Mouse (Mus musculus): ENCODE data around the gene Pdk1. TPM values are rescaled to one million over a fixed set of nuclear protein-coding genes. Genes with fewer than 3 reads are reported as not detected.
"Not testable (repeated sequence)": the region's sequence is repeated elsewhere in the genome, so short reads cannot be mapped to it uniquely, and the experiment has no call there.

Gene Pdk1
- polyA plus RNA-seq, 1 experiment from 2014 or later, result 45.0 TPM

DNA sequence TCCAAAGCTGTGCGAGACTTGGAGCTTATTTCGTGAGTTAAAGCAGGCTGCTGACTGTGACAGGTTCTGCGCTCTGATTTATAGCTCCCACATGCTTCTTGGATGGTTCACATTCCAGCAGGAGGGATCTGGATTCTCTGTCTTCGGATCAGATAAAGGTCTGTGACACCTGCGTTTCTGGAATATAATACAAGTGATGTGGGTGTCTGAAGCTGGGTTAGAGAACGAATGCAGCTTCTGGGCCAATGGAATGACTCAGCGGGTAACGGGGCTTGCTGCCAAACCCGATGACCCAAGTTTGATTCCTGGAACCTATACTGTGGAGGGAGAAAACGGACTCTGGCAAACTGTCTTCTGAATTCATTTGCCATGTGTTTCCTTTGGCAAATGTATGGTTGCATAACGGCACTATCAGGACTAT lies 46.2 kb downstream of the Pdk1 start:
- Histone ChIP-seq H3K9me3 (replicated peaks; ENCODE audit: control insufficient read depth, low read length) (no peaks in the 10 kb centered on the region), H3K36me3 (replicated peaks; ENCODE audit: control insufficient read depth, insufficient read depth, low read depth, low read length) (no peaks in the 10 kb centered on the region), H3K27ac (replicated peaks; ENCODE audit: low read depth, low read length) (no peak overlapping the region), H3K27me3 (ENCODE audit: control insufficient read depth, insufficient read depth, low read length) (no peaks in the 10 kb centered on the region), H3K4me2 (ENCODE audit: low read depth, low read length) (no peak overlapping the region), H3K4me3 (ENCODE audit: low read depth, low read length) (no peak overlapping the region), H3K4me1 (ENCODE audit: control insufficient read depth, insufficient read depth, low read length) (no peaks in the 10 kb centered on the region), H3K9ac (replicated peaks; ENCODE audit: low read length) (no peak overlapping the region)
- ATAC-seq (replicated peaks; ENCODE audit: insufficient number of reproducible peaks, low FRiP score, low TSS enrichment, low read depth) (no peak), DNase-seq (ENCODE audit: low spot score) (no peak)
- 78% methylated on average over 11 of the region's 11 CpGs for WGBS

DNA sequence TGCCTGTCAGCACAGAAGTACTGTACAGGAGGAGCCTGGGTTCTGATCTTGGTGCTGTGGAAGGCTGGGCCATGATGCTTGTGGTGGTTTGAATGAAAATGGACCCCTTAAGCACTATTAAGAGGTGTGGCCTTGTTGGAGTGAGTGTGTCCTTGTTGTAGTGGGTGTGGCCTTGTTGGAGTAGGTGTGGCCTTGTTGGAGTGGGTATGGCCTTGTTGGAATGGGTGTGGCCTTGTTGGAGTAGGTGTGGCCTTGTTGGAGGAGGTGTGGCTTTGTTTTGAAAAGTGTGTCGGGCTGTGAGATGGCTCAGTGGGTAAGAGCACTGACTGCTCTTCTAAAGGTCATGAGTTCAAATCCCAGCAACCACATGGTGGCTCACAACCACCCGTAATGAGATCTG lies 51.9 kb downstream of the Pdk1 start:
- H3K36me3 ChIP-seq (replicated peaks; ENCODE audit: control insufficient read depth, insufficient read depth, low read depth, low read length); DNase-seq (ENCODE audit: low spot score); H3K4me1 ChIP-seq (ENCODE audit: control insufficient read depth, insufficient read depth, low read length); H3K27ac ChIP-seq (replicated peaks; ENCODE audit: low read depth, low read length); ATAC-seq (replicated peaks; ENCODE audit: insufficient number of reproducible peaks, low FRiP score, low TSS enrichment, low read depth); H3K4me3 ChIP-seq (ENCODE audit: low read depth, low read length); H3K9me3 ChIP-seq (replicated peaks; ENCODE audit: control insufficient read depth, low read length); H3K4me2 ChIP-seq (ENCODE audit: low read depth, low read length); H3K27me3 ChIP-seq (ENCODE audit: control insufficient read depth, insufficient read depth, low read length); H3K9ac ChIP-seq (replicated peaks; ENCODE audit: low read length): not testable (repeated sequence)
- WGBS, result 98% methylated on average over 2 of the region's 2 CpGs

- H3K36me3 ChIP-seq (replicated peaks; ENCODE audit: control insufficient read depth, insufficient read depth, low read depth, low read length), result no peaks in the 10 kb centered on the region
- H3K27me3 ChIP-seq (ENCODE audit: control insufficient read depth, insufficient read depth, low read length), result no peaks in the 10 kb centered on the region
- DNase-seq (ENCODE audit: low spot score) (no peak), ATAC-seq (replicated peaks; ENCODE audit: insufficient number of reproducible peaks, low FRiP score, low TSS enrichment, low read depth) (no peak)
- H3K4me3 ChIP-seq (ENCODE audit: low read depth, low read length), result no peak overlapping the region
- H3K4me2 ChIP-seq (ENCODE audit: low read depth, low read length), result no peak overlapping the region
- H3K4me1 ChIP-seq (ENCODE audit: control insufficient read depth, insufficient read depth, low read length), result no peaks in the 10 kb centered on the region
- H3K9me3 ChIP-seq (replicated peaks; ENCODE audit: control insufficient read depth, low read length), result no peaks in the 10 kb centered on the region
- H3K27ac ChIP-seq (replicated peaks; ENCODE audit: low read depth, low read length), result no peak overlapping the region
- 91% methylated on average over 8 of the region's 8 CpGs for WGBS
- no peak overlapping the region for H3K9ac ChIP-seq (replicated peaks; ENCODE audit: low read length)
Measured at GRCm38 (mm10) chr2:71934046-71934445, 61.0 kb downstream of the Pdk1 start.

DNA sequence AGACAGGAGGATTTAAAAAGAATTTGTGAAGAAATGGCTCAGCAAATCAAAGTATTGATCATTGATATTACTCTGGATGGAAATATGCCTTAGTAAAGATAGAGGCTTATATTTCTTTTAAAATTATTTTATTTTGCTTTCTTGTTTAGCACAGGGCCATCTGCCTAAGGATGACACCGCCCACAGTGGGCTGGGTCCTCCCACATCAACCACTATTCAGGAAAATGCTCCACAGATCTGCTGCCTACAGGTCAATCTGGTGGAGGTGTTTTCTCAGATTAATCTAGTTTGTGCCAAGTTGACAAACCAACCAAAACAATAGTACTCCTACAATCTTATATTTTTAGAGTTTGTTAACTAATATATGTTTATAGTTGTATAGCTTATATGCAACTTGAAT lies 63.7 kb downstream of the Pdk1 start:
- H3K4me3 ChIP-seq (ENCODE audit: low read depth, low read length), result no peak overlapping the region
- no peak overlapping the region for H3K27ac ChIP-seq (replicated peaks; ENCODE audit: low read depth, low read length)
- no peak for ATAC-seq (replicated peaks; ENCODE audit: insufficient number of reproducible peaks, low FRiP score, low TSS enrichment, low read depth)
- H3K9ac ChIP-seq (replicated peaks; ENCODE audit: low read length), result no peak overlapping the region
- no peak for DNase-seq (ENCODE audit: low spot score)
- no peak overlapping the region for H3K4me2 ChIP-seq (ENCODE audit: low read depth, low read length)
- H3K9me3 ChIP-seq (replicated peaks; ENCODE audit: control insufficient read depth, low read length), result no peaks in the 10 kb centered on the region
- no peaks in the 10 kb centered on the region for H3K36me3 ChIP-seq (replicated peaks; ENCODE audit: control insufficient read depth, insufficient read depth, low read depth, low read length)
- 94% methylated on average over 1 of the region's 1 CpGs for WGBS
- H3K4me1 ChIP-seq (ENCODE audit: control insufficient read depth, insufficient read depth, low read length), result no peaks in the 10 kb centered on the region
- no peaks in the 10 kb centered on the region for H3K27me3 ChIP-seq (ENCODE audit: control insufficient read depth, insufficient read depth, low read length)

DNA sequence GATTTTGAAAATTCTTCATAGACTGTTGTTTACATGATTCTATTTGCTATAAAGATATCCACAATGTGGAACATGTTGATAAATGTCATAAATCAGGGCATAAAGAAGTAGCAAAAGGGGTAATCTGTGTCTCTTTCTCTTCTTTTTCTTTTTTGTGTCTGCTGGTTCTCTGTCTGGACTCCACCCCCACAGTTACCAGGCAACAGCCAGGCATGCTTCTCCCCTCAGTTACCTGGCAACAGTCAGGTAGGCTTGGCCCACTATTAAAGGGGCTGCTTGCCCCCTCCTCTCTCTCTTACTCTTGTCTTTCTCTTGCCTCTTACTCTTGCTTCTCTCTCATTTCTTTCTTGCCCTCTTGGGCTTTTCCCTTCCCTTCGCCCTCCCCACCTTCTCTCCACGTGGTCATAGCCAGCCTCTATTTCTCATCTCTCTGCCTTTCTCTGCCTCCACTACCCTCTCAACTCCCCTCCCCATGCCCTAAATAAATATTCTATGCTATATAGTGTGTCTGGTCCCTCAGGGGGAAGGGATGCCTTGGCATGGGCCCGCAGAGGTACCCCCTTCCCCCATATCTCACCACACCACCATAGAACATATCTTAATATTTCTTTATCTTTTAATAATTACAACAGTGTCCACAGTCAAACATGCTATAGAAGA lies 64.8 kb downstream of the Pdk1 start:
- no peak for DNase-seq (ENCODE audit: low spot score)
- no peaks in the 10 kb centered on the region for H3K27me3 ChIP-seq (ENCODE audit: control insufficient read depth, insufficient read depth, low read length)
- no peak for ATAC-seq (replicated peaks; ENCODE audit: insufficient number of reproducible peaks, low FRiP score, low TSS enrichment, low read depth)
- H3K9ac ChIP-seq (replicated peaks; ENCODE audit: low read length), result no peak overlapping the region
- H3K4me2 ChIP-seq (ENCODE audit: low read depth, low read length), result no peak overlapping the region
- no peaks in the 10 kb centered on the region for H3K4me1 ChIP-seq (ENCODE audit: control insufficient read depth, insufficient read depth, low read length)
- H3K4me3 ChIP-seq (ENCODE audit: low read depth, low read length), result no peak overlapping the region
- H3K27ac ChIP-seq (replicated peaks; ENCODE audit: low read depth, low read length), result no peak overlapping the region
- no peaks in the 10 kb centered on the region for H3K9me3 ChIP-seq (replicated peaks; ENCODE audit: control insufficient read depth, low read length)
- no peaks in the 10 kb centered on the region for H3K36me3 ChIP-seq (replicated peaks; ENCODE audit: control insufficient read depth, insufficient read depth, low read depth, low read length)
- WGBS, result 92% methylated on average over 3 of the region's 3 CpGs

DNA sequence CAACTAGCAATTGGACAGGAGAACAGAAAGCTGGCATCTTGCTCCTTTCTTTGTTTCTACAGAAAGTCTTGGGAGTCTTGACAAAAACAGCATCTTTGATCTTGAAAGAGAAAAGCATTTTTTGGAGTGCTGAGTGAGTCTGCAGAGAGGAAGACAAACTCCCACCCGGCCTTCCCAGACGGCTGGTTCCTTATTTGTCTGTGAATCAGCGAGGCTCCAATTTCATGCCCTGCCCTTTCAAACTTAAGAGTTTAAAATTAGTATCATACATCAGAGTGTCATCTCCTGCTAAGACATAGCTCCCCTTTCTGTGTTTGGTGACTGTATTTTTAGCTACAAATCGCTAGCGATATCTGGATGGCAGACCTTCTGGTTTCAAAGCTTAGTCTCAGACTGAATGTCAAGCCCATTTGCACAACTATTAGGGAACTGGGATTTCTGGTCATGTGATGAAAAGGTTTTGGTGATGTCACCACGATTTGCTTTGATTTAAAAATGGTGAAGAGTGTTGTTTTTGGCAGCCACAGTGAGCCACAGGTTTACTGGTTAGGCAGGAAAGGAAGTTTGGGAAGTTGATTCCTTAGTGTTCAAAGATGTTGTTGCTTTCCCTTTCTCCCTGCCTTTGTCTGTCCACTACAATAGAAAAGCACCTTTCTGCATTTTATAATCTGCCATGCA lies 65.8 kb downstream of the Pdk1 start:
- ATAC-seq (replicated peaks; ENCODE audit: insufficient number of reproducible peaks, low FRiP score, low TSS enrichment, low read depth), result no peak
- no peaks in the 10 kb centered on the region for H3K27me3 ChIP-seq (ENCODE audit: control insufficient read depth, insufficient read depth, low read length)
- 58% methylated on average over 6 of the region's 6 CpGs for WGBS

GRCm38 (mm10) chr2:71941005-71941720 lies 68.1 kb downstream of the Pdk1 start:
- Histone ChIP-seq H3K4me1 (ENCODE audit: control insufficient read depth, insufficient read depth, low read length) (no peaks in the 10 kb centered on the region), H3K36me3 (replicated peaks; ENCODE audit: control insufficient read depth, insufficient read depth, low read depth, low read length) (no peaks in the 10 kb centered on the region), H3K9me3 (replicated peaks; ENCODE audit: control insufficient read depth, low read length) (no peaks in the 10 kb centered on the region), H3K9ac (replicated peaks; ENCODE audit: low read length) (no peak overlapping the region), H3K4me2 (ENCODE audit: low read depth, low read length) (no peak overlapping the region), H3K4me3 (ENCODE audit: low read depth, low read length) (no peak overlapping the region), H3K27ac (replicated peaks; ENCODE audit: low read depth, low read length) (no peak overlapping the region), H3K27me3 (ENCODE audit: control insufficient read depth, insufficient read depth, low read length) (no peaks in the 10 kb centered on the region)
- 87% methylated on average over 3 of the region's 3 CpGs for WGBS
- DNase-seq (ENCODE audit: low spot score), result no peak
- ATAC-seq (replicated peaks; ENCODE audit: insufficient number of reproducible peaks, low FRiP score, low TSS enrichment, low read depth), result no peak

More for the DNA sequence above, 65.8 kb downstream of the Pdk1 start:
- H3K9ac ChIP-seq (replicated peaks; ENCODE audit: low read length), result no peak overlapping the region
- H3K9me3 ChIP-seq (replicated peaks; ENCODE audit: control insufficient read depth, low read length), result no peaks in the 10 kb centered on the region
- no peak overlapping the region for H3K27ac ChIP-seq (replicated peaks; ENCODE audit: low read depth, low read length)
- H3K4me3 ChIP-seq (ENCODE audit: low read depth, low read length), result no peak overlapping the region
- DNase-seq (ENCODE audit: low spot score), result no peak
- H3K4me1 ChIP-seq (ENCODE audit: control insufficient read depth, insufficient read depth, low read length), result no peaks in the 10 kb centered on the region
- H3K36me3 ChIP-seq (replicated peaks; ENCODE audit: control insufficient read depth, insufficient read depth, low read depth, low read length), result no peaks in the 10 kb centered on the region
- no peak overlapping the region for H3K4me2 ChIP-seq (ENCODE audit: low read depth, low read length)

GRCm38 (mm10) chr2:71941721-71942087 lies 68.7 kb downstream of the Pdk1 start:
- WGBS, result 92% methylated on average over 5 of the region's 5 CpGs
- DNase-seq (ENCODE audit: low spot score) (no peak), ATAC-seq (replicated peaks; ENCODE audit: insufficient number of reproducible peaks, low FRiP score, low TSS enrichment, low read depth) (no peak)
- no peaks in the 10 kb centered on the region for H3K4me1 ChIP-seq (ENCODE audit: control insufficient read depth, insufficient read depth, low read length)
- H3K27ac ChIP-seq (replicated peaks; ENCODE audit: low read depth, low read length), result no peak overlapping the region
- no peaks in the 10 kb centered on the region for H3K36me3 ChIP-seq (replicated peaks; ENCODE audit: control insufficient read depth, insufficient read depth, low read depth, low read length)
- no peak overlapping the region for H3K4me2 ChIP-seq (ENCODE audit: low read depth, low read length)
- H3K9ac ChIP-seq (replicated peaks; ENCODE audit: low read length), result no peak overlapping the region
- no peak overlapping the region for H3K4me3 ChIP-seq (ENCODE audit: low read depth, low read length)
- H3K9me3 ChIP-seq (replicated peaks; ENCODE audit: control insufficient read depth, low read length), result no peaks in the 10 kb centered on the region
- no peaks in the 10 kb centered on the region for H3K27me3 ChIP-seq (ENCODE audit: control insufficient read depth, insufficient read depth, low read length)
